Mouse (Mus musculus) mesoderm, embryonic 11.5 days (tissue): ENCODE measurements around the gene Aak1.

Experiments used
- DNase-seq: peaks from one replicate; pipeline ENCODE4 v3.0.0-alpha.2; 2012; ENCODE audit warnings: low read depth, low spot score

Gene Aak1

GRCm38 (mm10) chr6:86955741-86956140 lies 106.4 kb downstream of the Aak1 start:
- DNase-seq = no peak

DNA sequence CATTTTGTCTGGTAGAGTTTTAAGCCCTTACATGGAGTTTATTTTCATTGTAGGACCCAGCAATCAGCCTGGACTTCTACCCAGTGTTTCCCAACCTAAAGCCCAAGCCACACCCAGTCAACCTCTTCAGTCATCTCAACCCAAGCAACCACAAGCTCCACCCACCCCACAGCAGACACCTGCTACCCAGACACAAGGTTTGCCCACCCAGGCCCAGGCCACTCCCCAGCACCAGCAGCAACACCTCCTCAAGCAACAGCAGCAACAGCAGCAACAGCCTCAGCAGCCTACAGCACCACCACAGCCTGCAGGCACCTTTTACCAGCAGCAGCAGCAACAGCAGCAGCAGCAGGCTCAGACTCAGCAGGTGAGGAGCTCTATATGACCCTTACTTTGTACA lies 106.9 kb downstream of the Aak1 start:
- DNase-seq = no peak

- no peak for DNase-seq
Measured at GRCm38 (mm10) chr6:86959006-86959405, 109.7 kb downstream of the Aak1 start.

DNA sequence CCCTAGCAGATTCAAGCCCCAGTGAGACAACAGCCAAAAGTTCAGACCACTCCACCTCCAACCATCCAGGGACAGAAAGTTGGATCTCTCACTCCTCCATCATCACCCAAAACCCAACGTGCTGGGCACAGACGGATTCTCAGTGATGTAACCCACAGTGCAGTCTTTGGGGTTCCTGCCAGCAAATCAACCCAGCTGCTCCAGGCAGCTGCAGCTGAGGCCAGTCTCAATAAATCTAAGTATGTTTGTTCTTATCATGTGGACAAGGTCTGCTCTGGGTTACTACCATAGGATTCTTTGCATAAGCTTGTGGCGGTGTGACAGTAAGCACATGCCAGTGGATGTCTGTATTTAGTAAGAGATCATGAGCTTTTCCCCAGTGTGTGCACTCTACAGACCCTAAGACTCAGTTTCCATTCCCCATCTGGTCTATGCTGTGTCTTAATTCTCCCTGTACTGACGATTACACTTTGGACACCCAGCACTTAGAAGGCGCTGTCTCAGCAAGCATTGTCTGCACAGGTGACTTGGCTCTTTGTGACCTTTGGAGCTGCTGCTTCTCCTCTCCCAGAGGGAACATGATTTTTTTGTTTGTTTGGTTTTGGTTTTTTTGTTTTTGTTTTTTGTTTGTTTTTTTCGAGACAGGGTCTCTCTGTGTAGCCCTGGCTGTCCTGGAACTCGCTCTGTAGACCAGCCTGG lies 114.8 kb downstream of the Aak1 start:
- no peak for DNase-seq

DNA sequence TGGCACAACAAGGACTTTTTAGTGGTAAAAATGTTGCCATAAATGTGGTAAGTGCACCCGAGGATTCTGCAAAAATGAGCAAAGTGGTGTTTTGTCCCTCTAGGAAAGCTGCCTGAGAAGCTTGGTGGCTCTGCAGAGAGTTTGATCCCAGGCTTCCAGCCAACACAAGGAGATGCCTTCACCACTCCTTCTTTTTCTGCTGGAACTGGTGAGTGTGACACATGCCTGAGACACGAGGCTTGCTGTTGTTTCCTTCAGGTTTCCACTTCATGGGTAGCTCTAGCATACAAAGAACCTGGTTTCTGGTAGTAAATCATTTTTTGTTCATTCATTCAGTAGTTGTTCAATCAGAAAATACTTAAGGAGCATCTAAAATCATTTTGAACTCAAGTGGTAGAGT lies 117.8 kb downstream of the Aak1 start:
- no peak for DNase-seq

- DNase-seq = no peak
Measured at GRCm38 (mm10) chr6:86973956-86974355, 124.6 kb downstream of the Aak1 start.

DNA sequence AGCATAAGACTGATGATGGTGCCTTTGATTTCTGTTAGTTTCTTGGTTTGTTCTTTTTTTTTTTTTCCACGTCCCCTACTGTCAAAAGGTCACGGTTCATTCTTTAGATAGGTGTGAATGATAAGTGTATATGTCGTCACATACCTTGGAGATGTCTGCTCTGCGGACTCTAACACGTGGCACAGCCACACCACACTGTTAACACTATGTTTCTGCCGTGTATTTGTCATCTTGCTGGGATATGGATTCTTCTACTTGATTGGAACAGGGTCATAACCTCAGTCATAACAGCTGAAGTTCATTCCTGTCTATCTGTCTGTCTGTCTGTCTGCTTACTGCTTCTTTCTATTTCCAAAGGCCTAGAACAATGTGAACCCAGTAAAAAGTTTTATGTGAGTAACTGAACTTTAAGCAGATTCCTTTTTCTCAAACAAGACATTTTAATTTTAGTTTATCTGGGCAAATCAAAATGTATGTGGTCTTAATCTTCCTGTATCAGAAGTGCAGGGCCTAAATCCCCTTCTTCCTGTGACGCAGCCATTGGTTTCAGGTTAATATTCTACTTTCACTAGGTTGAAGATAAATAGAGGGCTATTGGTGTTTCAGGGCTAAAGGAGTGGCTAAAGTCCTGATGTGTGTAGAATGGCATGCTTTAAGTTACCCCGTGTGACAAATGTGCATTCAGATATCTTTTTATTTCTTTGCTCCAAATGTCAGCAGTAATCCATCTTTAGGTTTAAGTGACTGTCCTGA lies 129.0 kb downstream of the Aak1 start:
- DNase-seq = no peak

DNA sequence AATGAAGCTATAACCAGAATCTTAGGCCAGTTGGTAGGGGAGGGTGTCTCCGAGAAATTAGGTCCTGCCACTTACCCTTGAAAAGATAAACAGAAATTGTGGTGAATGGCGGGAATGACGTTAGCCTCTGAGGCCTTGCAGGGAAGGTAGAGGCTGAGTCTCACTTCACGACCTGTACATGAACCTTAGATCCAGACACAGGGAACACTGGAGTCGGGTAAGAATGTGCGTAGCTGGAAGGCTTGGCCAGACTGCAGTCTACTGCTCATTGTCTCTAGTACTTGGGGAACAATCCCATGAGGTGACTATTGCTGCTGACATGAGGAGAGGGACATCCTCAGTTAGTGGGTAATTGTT lies 129.6 kb downstream of the Aak1 start:
- no peak for DNase-seq

GRCm38 (mm10) chr6:86981206-86981605 lies 131.9 kb downstream of the Aak1 start:
- no peak for DNase-seq

GRCm38 (mm10) chr6:86985314-86986106 lies 136.2 kb downstream of the Aak1 start:
- DNase-seq = no peak

DNA sequence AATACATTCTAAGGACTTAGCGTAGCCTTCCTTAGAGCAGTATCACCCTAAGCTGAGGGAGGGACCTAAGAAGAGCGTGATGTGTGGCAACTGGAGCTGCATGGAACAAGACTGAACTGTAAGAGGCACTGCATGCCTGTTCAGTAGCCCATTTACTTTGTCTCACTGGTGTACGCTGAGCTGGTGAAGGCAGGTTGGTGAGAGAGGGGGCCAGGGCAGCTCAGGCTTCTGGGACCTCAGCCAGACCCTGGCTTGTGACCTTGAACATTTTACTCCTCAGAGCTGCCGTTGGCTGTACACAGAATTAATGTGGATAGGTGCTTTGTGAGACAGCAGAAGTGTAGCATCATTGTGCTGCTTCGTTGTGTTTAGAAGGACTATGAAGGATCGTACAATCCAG lies 140.3 kb downstream of the Aak1 start:
- no peak for DNase-seq

DNA sequence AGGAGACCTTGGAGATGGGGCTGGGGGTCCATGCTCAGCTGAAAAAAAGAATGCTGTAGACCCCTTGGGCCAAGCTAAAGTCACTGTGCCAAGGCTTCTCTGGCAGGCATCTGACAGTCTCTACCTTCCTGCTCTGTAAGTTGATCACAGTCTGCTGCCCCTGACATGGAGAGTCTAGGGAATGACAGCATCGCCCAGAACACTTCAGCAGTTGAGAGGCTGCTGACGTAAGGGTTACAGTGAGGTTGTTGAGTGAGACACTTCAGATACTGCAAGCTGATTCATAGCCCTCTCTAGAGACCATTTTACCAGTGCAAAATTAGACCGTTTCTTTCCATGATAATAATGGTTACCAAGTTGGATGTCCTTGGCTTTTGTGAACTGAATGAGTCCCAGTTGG lies 141.7 kb downstream of the Aak1 start:
- no peak for DNase-seq

DNA sequence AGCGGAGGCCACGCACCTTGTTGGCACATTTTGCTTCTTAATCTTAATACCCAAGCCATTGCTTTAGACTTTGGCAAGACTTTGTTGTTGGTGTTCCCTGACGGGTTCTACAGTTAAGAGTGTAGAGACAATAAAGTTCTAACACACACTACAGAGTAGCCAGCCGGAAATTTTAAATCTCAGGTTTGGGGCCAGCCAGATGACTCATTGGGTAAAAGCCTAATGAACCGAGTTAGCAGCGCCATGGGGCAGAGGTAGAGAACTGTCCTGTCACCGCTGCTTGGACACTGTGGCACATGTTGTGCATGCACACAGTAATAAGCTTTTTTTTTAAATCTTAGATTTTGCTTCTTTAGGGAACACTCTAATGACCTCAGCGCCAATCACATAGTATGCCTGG lies 143.0 kb downstream of the Aak1 start:
- DNase-seq = no peak

- DNase-seq = no peak
Measured at GRCm38 (mm10) chr6:86994254-86994653, 144.9 kb downstream of the Aak1 start.

DNA sequence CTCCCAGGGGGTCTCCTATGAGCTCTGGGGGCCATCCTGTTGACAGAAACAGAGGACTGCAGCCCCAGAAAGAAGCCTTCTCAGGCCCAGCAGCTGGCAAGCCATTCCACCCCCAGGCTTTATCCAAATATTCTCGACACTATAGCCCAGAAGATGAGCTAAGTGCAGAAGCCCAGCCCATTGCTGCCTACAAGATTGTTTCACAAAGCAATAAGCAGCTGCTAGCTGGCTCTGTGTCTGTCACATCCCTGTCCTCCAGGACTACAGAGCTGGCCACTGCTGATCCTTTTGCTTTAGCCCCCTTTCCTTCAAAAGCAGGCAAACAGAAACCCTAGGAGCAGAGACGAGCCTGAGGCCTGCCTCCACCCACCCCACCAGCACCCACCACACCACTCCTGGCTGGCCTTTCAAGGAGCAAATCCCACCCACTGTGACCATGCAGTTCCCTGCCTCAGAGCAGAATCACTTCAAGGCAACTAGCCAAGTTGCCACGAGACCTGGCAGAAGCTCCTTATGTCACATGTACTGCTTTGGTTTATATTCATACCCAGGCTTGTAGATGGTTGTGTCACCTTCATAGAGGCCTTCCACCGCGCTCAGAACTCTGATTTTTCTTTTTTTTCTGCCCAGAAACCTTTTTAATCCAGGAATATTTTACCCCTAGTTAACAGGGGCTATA lies 147.5 kb downstream of the Aak1 start:
- DNase-seq = no peak

DNA sequence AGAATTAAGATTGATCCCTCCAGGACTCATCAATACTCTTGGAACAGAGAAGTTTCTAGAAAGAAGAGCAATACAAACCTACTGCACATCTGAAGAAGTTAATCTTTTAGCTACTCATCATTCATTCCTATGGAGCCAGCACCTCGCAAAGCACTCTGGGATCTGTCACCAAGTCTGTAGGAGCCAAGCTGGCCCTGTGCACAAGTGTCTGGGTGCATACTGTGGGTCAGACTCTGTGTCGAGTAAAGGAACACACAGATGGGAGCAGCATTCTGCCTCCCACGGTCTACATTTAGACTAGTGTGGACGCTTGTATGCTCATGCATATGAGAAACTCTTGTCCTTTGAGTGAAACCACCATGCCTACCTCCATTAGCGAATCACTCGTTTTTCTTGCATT lies 148.0 kb downstream of the Aak1 start:
- DNase-seq = no peak

GRCm38 (mm10) chr6:87001995-87002394 lies 152.7 kb downstream of the Aak1 start:
- DNase-seq = no peak

- DNase-seq = peak; percentile 89
Measured at GRCm38 (mm10) chr6:87002521-87003055, 153.3 kb downstream of the Aak1 start.

- DNase-seq = no peak
Measured at GRCm38 (mm10) chr6:87004099-87004498, 154.8 kb downstream of the Aak1 start.

GRCm38 (mm10) chr6:87005577-87005976 lies 156.3 kb downstream of the Aak1 start:
- no peak for DNase-seq

DNA sequence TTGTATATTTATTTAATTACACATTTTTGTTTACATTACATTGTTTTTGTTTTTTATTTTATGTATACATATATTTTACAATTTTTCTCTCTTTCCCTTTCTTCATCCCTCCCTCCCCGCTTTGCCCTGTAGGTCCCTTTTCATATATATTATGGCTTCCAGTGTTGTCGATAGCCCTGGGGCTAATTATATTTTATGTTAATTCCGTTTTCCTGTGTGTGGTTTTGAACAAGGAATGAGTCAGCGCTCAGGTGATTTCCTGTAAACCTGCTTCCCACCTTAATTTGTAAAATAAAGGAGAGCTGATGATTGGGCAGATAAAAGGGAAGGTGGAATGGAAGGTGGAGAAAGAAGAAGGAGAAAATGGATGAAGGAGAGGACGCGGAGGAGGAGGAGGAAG lies 159.6 kb downstream of the Aak1 start, which contains the start of gene Nfu1:
Gene Nfu1, plus strand, starts transcription at position 350 of the 400 bp plus-strand sequence.
- no peak for DNase-seq
